Mouse (Mus musculus) heart, adult 18-20 months (tissue): ENCODE data around the gene Olig1. TPM values are rescaled to one million over a fixed set of nuclear protein-coding genes. Genes with fewer than 3 reads are reported as not detected.

Experiments used
- DNase-seq, 2 experiments: peaks; one replicate each; pipeline ENCODE4 v3.0.0; 2021 to 2022; ENCODE audit warnings: mixed read lengths in 1 of 2
- long read RNA-seq, 2 experiments: library from polyadenylated mRNA; stranded (forward); transcript quantifications; one replicate each; pipeline ENCODE4 v2.0.0; 2021
- total RNA-seq, 2 experiments: library from RNA; stranded (reverse); gene quantifications; 2 replicates each; pipeline ENCODE4 v1.2.3; 2021

The Olig1 gene
- total RNA-seq = under 1 TPM in 1 of 2 experiments, not detected in 1; 0.18 TPM
- long read RNA-seq, experiment 1 = 0 reads
- long read RNA-seq, experiment 2 = 0 reads

GRCm38 (mm10) chr16:91269468-91270211, at the start of gene Olig1:
TSS of gene Olig1 (plus strand) at chr16:91269772.
- DNase-seq = peak; percentile 41 to 58

GRCm38 (mm10) chr16:91222171-91222642, 47.4 kb upstream of the Olig1 start:
- DNase-seq = no peak

- DNase-seq = no peak
These were observed 46.8 kb upstream of the Olig1 start for GRCm38 (mm10) chr16:91222643-91223271.

GRCm38 (mm10) chr16:91223327-91224067, 46.1 kb upstream of the Olig1 start:
- DNase-seq = no peak

- DNase-seq = no peak
These were observed 45.5 kb upstream of the Olig1 start for GRCm38 (mm10) chr16:91224068-91224402.

GRCm38 (mm10) chr16:91224481-91225232, 44.9 kb upstream of the Olig1 start:
- no peak for DNase-seq

GRCm38 (mm10) chr16:91225233-91226037, 44.1 kb upstream of the Olig1 start, which contains the start of gene Olig2:
TSS of gene Olig2 (plus strand) at chr16:91225457.
- no peak for DNase-seq

GRCm38 (mm10) chr16:91226038-91226882, 43.3 kb upstream of the Olig1 start:
- DNase-seq = no peak

GRCm38 (mm10) chr16:91226883-91227759, 42.5 kb upstream of the Olig1 start:
- no peak for DNase-seq

- DNase-seq = no peak
These were observed 41.9 kb upstream of the Olig1 start for GRCm38 (mm10) chr16:91227760-91228043.

- DNase-seq = no peak
These were observed 41.1 kb upstream of the Olig1 start for GRCm38 (mm10) chr16:91228238-91229071.

- DNase-seq = no peak
These were observed 40.6 kb upstream of the Olig1 start for GRCm38 (mm10) chr16:91229072-91229348.

- no peak for DNase-seq
These were observed 39.9 kb upstream of the Olig1 start for GRCm38 (mm10) chr16:91229643-91230042.

- no peak for DNase-seq
These were observed 37.6 kb upstream of the Olig1 start for GRCm38 (mm10) chr16:91231781-91232469.

GRCm38 (mm10) chr16:91232470-91233240, 36.9 kb upstream of the Olig1 start:
- DNase-seq = no peak

- DNase-seq = no peak
These were observed 36.2 kb upstream of the Olig1 start for GRCm38 (mm10) chr16:91233241-91233944.

GRCm38 (mm10) chr16:91239024-91239423, 30.5 kb upstream of the Olig1 start:
- no peak for DNase-seq
